Mouse (Mus musculus): Measurements from ENCODE around the gene Ceacam19. TPM values are rescaled to one million over a fixed set of nuclear protein-coding genes. Genes with fewer than 3 reads are reported as not detected.
"Not testable (repeated sequence)": the region's sequence is repeated elsewhere in the genome, so short reads cannot be mapped to it uniquely, and the experiment has no call there.

Ceacam19 gene
- not detected in 2 replicates for total RNA-seq (2014; fragmentation: Nextera tagmentation)
- 0.05 TPM in 1 of 2 replicates, not detected in the other for total RNA-seq (2017)
- not detected in 2 replicates for polyA plus RNA-seq (2012)

- Histone ChIP-seq H3K4me1 (ENCODE audit: insufficient read depth, low read depth, low read length) (0 out of 2 replicates have a peak, but pooled peaks cover 2% of the 10 kb centered on the region), H3K36me3 (replicated peaks) (no peaks in the 10 kb centered on the region), H3K27me3 (ENCODE audit: insufficient read depth, low read length) (peaks cover 6% of the 10 kb centered on the region; the same call in 1 of the 2 replicates), H3K4me3 (ENCODE audit: low read depth, low read length) (no peak within 1 kb of the TSS), H3K9me3 (replicated peaks) (no peaks in the 10 kb centered on the region)
- TF ChIP-seq GATA1 (IDR thresholded peaks at IDR 0.05; ENCODE audit: borderline replicate concordance, low read length) (no peak), TAL1 (conservative IDR thresholded peaks at IDR 0.05; ENCODE audit: low read depth, low read length) (no peak), POLR2AphosphoS5 (IDR thresholded peaks at IDR 0.05; ENCODE audit: insufficient replicate concordance, low read depth, low read length) (no peak), GATA2 (IDR thresholded peaks at IDR 0.05; ENCODE audit: borderline replicate concordance, low read depth, low read length) (no peak), CTCF (IDR thresholded peaks at IDR 0.05; ENCODE audit: low read depth, low read length) (no peak)
- DNase-seq (ENCODE audit: low spot score) (no peak), ATAC-seq (ENCODE audit: extremely low read depth, insufficient number of reproducible peaks, low FRiP score, poor library complexity, severe bottlenecking) (no peak)
Measured at GRCm38 (mm10) chr7:19887849-19888248, at the start of gene Ceacam19. Gene Ceacam19 (minus strand): TSS chr7:19887965.

- ATAC-seq (ENCODE audit: extremely low read depth, insufficient number of reproducible peaks, low FRiP score, poor library complexity, severe bottlenecking) (no peak), DNase-seq (ENCODE audit: low spot score) (no peak)
- TF ChIP-seq TAL1 (conservative IDR thresholded peaks at IDR 0.05; ENCODE audit: low read depth, low read length) = no peak
- no peak for TF ChIP-seq GATA2 (IDR thresholded peaks at IDR 0.05; ENCODE audit: borderline replicate concordance, low read depth, low read length)
- TF ChIP-seq GATA1 (IDR thresholded peaks at IDR 0.05; ENCODE audit: borderline replicate concordance, low read length) = no peak
- TF ChIP-seq CTCF (IDR thresholded peaks at IDR 0.05; ENCODE audit: low read depth, low read length) = no peak
- TF ChIP-seq POLR2AphosphoS5 (IDR thresholded peaks at IDR 0.05; ENCODE audit: insufficient replicate concordance, low read depth, low read length) = no peak
- H3K36me3 ChIP-seq (replicated peaks) = no peaks in the 10 kb centered on the region
- no peaks in the 10 kb centered on the region for H3K27me3 ChIP-seq (ENCODE audit: insufficient read depth, low read length)
- H3K9me3 ChIP-seq (replicated peaks) = no peaks in the 10 kb centered on the region
- H3K4me3 ChIP-seq (ENCODE audit: low read depth, low read length) = no peak overlapping the region
- no peaks in the 10 kb centered on the region for H3K4me1 ChIP-seq (ENCODE audit: insufficient read depth, low read depth, low read length)
Measured at GRCm38 (mm10) chr7:19937229-19937821, 49.6 kb upstream of the Ceacam19 start.

- TF ChIP-seq GATA2 (IDR thresholded peaks at IDR 0.05; ENCODE audit: borderline replicate concordance, low read depth, low read length) (no peak), POLR2AphosphoS5 (IDR thresholded peaks at IDR 0.05; ENCODE audit: insufficient replicate concordance, low read depth, low read length) (no peak), CTCF (IDR thresholded peaks at IDR 0.05; ENCODE audit: low read depth, low read length) (no peak), GATA1 (IDR thresholded peaks at IDR 0.05; ENCODE audit: borderline replicate concordance, low read length) (no peak), TAL1 (conservative IDR thresholded peaks at IDR 0.05; ENCODE audit: low read depth, low read length) (no peak)
- DNase-seq (ENCODE audit: low spot score) (no peak), ATAC-seq (ENCODE audit: extremely low read depth, insufficient number of reproducible peaks, low FRiP score, poor library complexity, severe bottlenecking) (no peak)
- no peaks in the 10 kb centered on the region for H3K4me1 ChIP-seq (ENCODE audit: insufficient read depth, low read depth, low read length)
- H3K36me3 ChIP-seq (replicated peaks) = no peaks in the 10 kb centered on the region
- H3K27me3 ChIP-seq (ENCODE audit: insufficient read depth, low read length) = no peaks in the 10 kb centered on the region
- no peaks in the 10 kb centered on the region for H3K9me3 ChIP-seq (replicated peaks)
- no peak overlapping the region for H3K4me3 ChIP-seq (ENCODE audit: low read depth, low read length)
Measured at GRCm38 (mm10) chr7:19935961-19936360, 48.2 kb upstream of the Ceacam19 start.

GRCm38 (mm10) chr7:19935171-19935751 is 47.5 kb upstream of the Ceacam19 start:
- H3K4me1 ChIP-seq (ENCODE audit: insufficient read depth, low read depth, low read length) = no peaks in the 10 kb centered on the region
- no peak for TF ChIP-seq CTCF (IDR thresholded peaks at IDR 0.05; ENCODE audit: low read depth, low read length)
- no peak for TF ChIP-seq TAL1 (conservative IDR thresholded peaks at IDR 0.05; ENCODE audit: low read depth, low read length)
- TF ChIP-seq GATA1 (IDR thresholded peaks at IDR 0.05; ENCODE audit: borderline replicate concordance, low read length) = no peak
- no peak overlapping the region for H3K4me3 ChIP-seq (ENCODE audit: low read depth, low read length)
- no peaks in the 10 kb centered on the region for H3K9me3 ChIP-seq (replicated peaks)
- DNase-seq (ENCODE audit: low spot score) (no peak), ATAC-seq (ENCODE audit: extremely low read depth, insufficient number of reproducible peaks, low FRiP score, poor library complexity, severe bottlenecking) (no peak)
- no peaks in the 10 kb centered on the region for H3K36me3 ChIP-seq (replicated peaks)
- no peaks in the 10 kb centered on the region for H3K27me3 ChIP-seq (ENCODE audit: insufficient read depth, low read length)

- no peak overlapping the region for H3K4me3 ChIP-seq (ENCODE audit: low read depth, low read length)
- H3K9me3 ChIP-seq (replicated peaks) = no peaks in the 10 kb centered on the region
- no peak for ATAC-seq (ENCODE audit: extremely low read depth, insufficient number of reproducible peaks, low FRiP score, poor library complexity, severe bottlenecking)
- no peaks in the 10 kb centered on the region for H3K4me1 ChIP-seq (ENCODE audit: insufficient read depth, low read depth, low read length)
- no peak for DNase-seq (ENCODE audit: low spot score)
- H3K27me3 ChIP-seq (ENCODE audit: insufficient read depth, low read length) = no peaks in the 10 kb centered on the region
- no peak for TF ChIP-seq CTCF (IDR thresholded peaks at IDR 0.05; ENCODE audit: low read depth, low read length)
- H3K36me3 ChIP-seq (replicated peaks) = no peaks in the 10 kb centered on the region
Measured at GRCm38 (mm10) chr7:19932877-19933809, 45.4 kb upstream of the Ceacam19 start.

GRCm38 (mm10) chr7:19932133-19932876 is 44.5 kb upstream of the Ceacam19 start:
- Histone ChIP-seq H3K36me3 (replicated peaks) (no peaks in the 10 kb centered on the region), H3K9me3 (replicated peaks) (no peaks in the 10 kb centered on the region), H3K27me3 (ENCODE audit: insufficient read depth, low read length) (no peaks in the 10 kb centered on the region), H3K4me1 (ENCODE audit: insufficient read depth, low read depth, low read length) (no peaks in the 10 kb centered on the region), H3K4me3 (ENCODE audit: low read depth, low read length) (no peak overlapping the region)
- no peak for ATAC-seq (ENCODE audit: extremely low read depth, insufficient number of reproducible peaks, low FRiP score, poor library complexity, severe bottlenecking)
- no peak for DNase-seq (ENCODE audit: low spot score)
- TF ChIP-seq CTCF (IDR thresholded peaks at IDR 0.05; ENCODE audit: low read depth, low read length) = no peak

GRCm38 (mm10) chr7:19930481-19930880 is 42.7 kb upstream of the Ceacam19 start:
- ATAC-seq (ENCODE audit: extremely low read depth, insufficient number of reproducible peaks, low FRiP score, poor library complexity, severe bottlenecking); DNase-seq (ENCODE audit: low spot score): not testable (repeated sequence)

More at GRCm38 (mm10) chr7:19930481-19930880, 42.7 kb upstream of the Ceacam19 start:
- H3K27me3 ChIP-seq (ENCODE audit: insufficient read depth, low read length); H3K9me3 ChIP-seq (replicated peaks); H3K36me3 ChIP-seq (replicated peaks); H3K4me3 ChIP-seq (ENCODE audit: low read depth, low read length); H3K4me1 ChIP-seq (ENCODE audit: insufficient read depth, low read depth, low read length): not testable (repeated sequence)
